Mouse (Mus musculus) megakaryocyte, embryonic 14.5 days (primary cell): ENCODE results near the gene Pglyrp1.

ENCODE experiments used
- FLI1 ChIP-seq: IDR thresholded peaks from 2 replicates; pipeline ENCODE4 v1.6.1; 2012; ENCODE audit warnings: low read length, inconsistent platforms, mixed read lengths
- GATA1 ChIP-seq: IDR thresholded peaks from 3 replicates; pipeline ENCODE4 v1.6.1; 2012; ENCODE audit warnings: mixed read lengths, low read length, inconsistent platforms, borderline replicate concordance

- TF ChIP-seq GATA1, result no peak
- no peak for TF ChIP-seq FLI1
Observed at GRCm38 (mm10) chr7:18827792-18828546, 43.2 kb upstream of the Pglyrp1 start.
